Mouse (Mus musculus): ENCODE measurements around the gene Dnmt3l. TPM values are rescaled to one million over a fixed set of nuclear protein-coding genes. Genes with fewer than 3 reads are reported as not detected.
A peak's percentile ranks its signal among the peaks of the same experiment; 100 is the strongest.

Gene Dnmt3l
- polyA plus RNA-seq, 1 experiment from 2014 or later, result 1.4 TPM

- ATAC-seq (ENCODE audit: insufficient read depth) (no peak), DNase-seq (no peak)
- no peak overlapping the region for H3K9ac ChIP-seq
- no peak overlapping the region for H3K4me3 ChIP-seq (ENCODE audit: low read depth, low read length)
- H3K27me3 ChIP-seq (ENCODE audit: insufficient read depth, low read length), result no peaks in the 10 kb centered on the region
- H3K4me1 ChIP-seq (ENCODE audit: insufficient read depth), result no peaks in the 10 kb centered on the region
- no peak overlapping the region for H3K4me2 ChIP-seq
- H3K27ac ChIP-seq (ENCODE audit: low read depth), result no peak overlapping the region
- no peaks in the 10 kb centered on the region for H3K9me3 ChIP-seq (ENCODE audit: low read depth, low read length)
- no peaks in the 10 kb centered on the region for H3K36me3 ChIP-seq (ENCODE audit: insufficient read depth)
- TF ChIP-seq CTCF (IDR thresholded peaks at IDR 0.05; ENCODE audit: low read depth), result no peak
- 75% methylated on average over 9 of the region's 9 CpGs for WGBS
Measured at GRCm38 (mm10) chr10:78063122-78063521, 21.4 kb downstream of the Dnmt3l start.

- Histone ChIP-seq H3K4me1 (ENCODE audit: insufficient read depth) (no peaks in the 10 kb centered on the region), H3K4me2 (no peak overlapping the region), H3K4me3 (ENCODE audit: low read depth, low read length) (no peak overlapping the region), H3K27me3 (ENCODE audit: insufficient read depth, low read length) (peaks cover 10% of the 10 kb centered on the region; the same call in 1 of the 2 replicates), H3K9me3 (ENCODE audit: low read depth, low read length) (no peaks in the 10 kb centered on the region), H3K27ac (ENCODE audit: low read depth) (no peak overlapping the region), H3K9ac (no peak overlapping the region), H3K36me3 (ENCODE audit: insufficient read depth) (no peaks in the 10 kb centered on the region)
- 43% methylated on average over 4 of the region's 4 CpGs for WGBS
- ATAC-seq (ENCODE audit: insufficient read depth), result no peak
- peak; percentile 29 for DNase-seq
- no peak for TF ChIP-seq CTCF (IDR thresholded peaks at IDR 0.05; ENCODE audit: low read depth)
Measured at GRCm38 (mm10) chr10:78067226-78067625, 25.5 kb downstream of the Dnmt3l start.

- H3K27me3 ChIP-seq (ENCODE audit: insufficient read depth, low read length), result peaks cover 10% of the 10 kb centered on the region; the same call in 1 of the 2 replicates
- DNase-seq, result peak; percentile 27
- H3K27ac ChIP-seq (ENCODE audit: low read depth), result no peak overlapping the region
- no peak for TF ChIP-seq CTCF (IDR thresholded peaks at IDR 0.05; ENCODE audit: low read depth)
- H3K9me3 ChIP-seq (ENCODE audit: low read depth, low read length), result no peaks in the 10 kb centered on the region
- peak overlapping the region; percentile 7; the same call in 1 of the 2 replicates for H3K9ac ChIP-seq
- peak overlapping the region; percentile 67 for H3K4me3 ChIP-seq (ENCODE audit: low read depth, low read length)
- WGBS, result 17% methylated on average over 11 of the region's 11 CpGs
- ATAC-seq (ENCODE audit: insufficient read depth), result peak; percentile 16
- no peaks in the 10 kb centered on the region for H3K4me1 ChIP-seq (ENCODE audit: insufficient read depth)
- H3K36me3 ChIP-seq (ENCODE audit: insufficient read depth), result no peaks in the 10 kb centered on the region
- peak overlapping the region; percentile 98 for H3K4me2 ChIP-seq
Measured at GRCm38 (mm10) chr10:78068541-78068940, 26.8 kb downstream of the Dnmt3l start.

GRCm38 (mm10) chr10:78069101-78070011 is 27.6 kb downstream of the Dnmt3l start, which contains the start of gene Icosl:
Icosl (plus strand) TSS chr10:78069302.
- peak; percentile 87 for DNase-seq
- Histone ChIP-seq H3K9ac (peak within 1 kb of the TSS; percentile 56), H3K4me2 (peak within 1 kb of the TSS; percentile 98), H3K4me3 (ENCODE audit: low read depth, low read length) (peak within 1 kb of the TSS; percentile 67), H3K27ac (ENCODE audit: low read depth) (0 out of 2 replicates have a peak within 1 kb of the TSS, but pooled peaks have one; percentile 42), H3K4me1 (ENCODE audit: insufficient read depth) (no peaks in the 10 kb centered on the region), H3K9me3 (ENCODE audit: low read depth, low read length) (no peaks in the 10 kb centered on the region), H3K27me3 (ENCODE audit: insufficient read depth, low read length) (peaks cover 10% of the 10 kb centered on the region; the same call in 1 of the 2 replicates), H3K36me3 (ENCODE audit: insufficient read depth) (no peaks in the 10 kb centered on the region)
- WGBS, result under 1% methylated on average over 66 of the region's 66 CpGs
- TF ChIP-seq CTCF (IDR thresholded peaks at IDR 0.05; ENCODE audit: low read depth), result peak; percentile 57
- peak; percentile 92 for ATAC-seq (ENCODE audit: insufficient read depth)

- no peak overlapping the region for H3K27ac ChIP-seq (ENCODE audit: low read depth)
- no peak for ATAC-seq (ENCODE audit: insufficient read depth)
- no peak overlapping the region for H3K4me3 ChIP-seq (ENCODE audit: low read depth, low read length)
- H3K4me2 ChIP-seq, result no peak overlapping the region
- no peaks in the 10 kb centered on the region for H3K9me3 ChIP-seq (ENCODE audit: low read depth, low read length)
- no peak for DNase-seq
- no peaks in the 10 kb centered on the region for H3K4me1 ChIP-seq (ENCODE audit: insufficient read depth)
- no peak overlapping the region for H3K9ac ChIP-seq
- 67% methylated on average over 4 of the region's 4 CpGs for WGBS
- H3K27me3 ChIP-seq (ENCODE audit: insufficient read depth, low read length), result 0 out of 2 replicates have a peak, but pooled peaks cover 3% of the 10 kb centered on the region
- no peak for TF ChIP-seq CTCF (IDR thresholded peaks at IDR 0.05; ENCODE audit: low read depth)
- H3K36me3 ChIP-seq (ENCODE audit: insufficient read depth), result no peaks in the 10 kb centered on the region
Measured at GRCm38 (mm10) chr10:78074151-78074550, 32.4 kb downstream of the Dnmt3l start.

- Histone ChIP-seq H3K36me3 (ENCODE audit: insufficient read depth) (no peaks in the 10 kb centered on the region), H3K27me3 (ENCODE audit: insufficient read depth, low read length) (0 out of 2 replicates have a peak, but pooled peaks cover 2% of the 10 kb centered on the region), H3K4me1 (ENCODE audit: insufficient read depth) (no peaks in the 10 kb centered on the region), H3K27ac (ENCODE audit: low read depth) (no peak overlapping the region), H3K4me3 (ENCODE audit: low read depth, low read length) (no peak overlapping the region), H3K9me3 (ENCODE audit: low read depth, low read length) (no peaks in the 10 kb centered on the region), H3K9ac (no peak overlapping the region), H3K4me2 (no peak overlapping the region)
- ATAC-seq (ENCODE audit: insufficient read depth) (no peak), DNase-seq (no peak)
- WGBS, result 81% methylated on average over 11 of the region's 11 CpGs
- TF ChIP-seq CTCF (IDR thresholded peaks at IDR 0.05; ENCODE audit: low read depth), result no peak
Measured at GRCm38 (mm10) chr10:78074977-78075376, 33.2 kb downstream of the Dnmt3l start.

- Histone ChIP-seq H3K9ac (no peak overlapping the region), H3K9me3 (ENCODE audit: low read depth, low read length) (no peaks in the 10 kb centered on the region), H3K4me2 (no peak overlapping the region), H3K4me1 (ENCODE audit: insufficient read depth) (no peaks in the 10 kb centered on the region), H3K27me3 (ENCODE audit: insufficient read depth, low read length) (no peaks in the 10 kb centered on the region), H3K36me3 (ENCODE audit: insufficient read depth) (no peaks in the 10 kb centered on the region), H3K27ac (ENCODE audit: low read depth) (no peak overlapping the region), H3K4me3 (ENCODE audit: low read depth, low read length) (no peak overlapping the region)
- DNase-seq (no peak), ATAC-seq (ENCODE audit: insufficient read depth) (no peak)
- TF ChIP-seq CTCF (IDR thresholded peaks at IDR 0.05; ENCODE audit: low read depth), result no peak
- 71% methylated on average over 9 of the region's 9 CpGs for WGBS
Measured at GRCm38 (mm10) chr10:78077862-78078261, 36.1 kb downstream of the Dnmt3l start.

Data from lung, embryonic 14.5 days (tissue).